Mouse (Mus musculus): ENCODE measurements at regions not wholly inside any gene's neighbourhood (a gene's known extent, or its start where the extent isn't known, plus 50 kb on each side); places are given as distances from the start of the nearest gene placed in this dataset.

GRCm38 (mm10) chr16:85712291-85712690 is 90.6 kb downstream of the Adamts1 start:
- TF ChIP-seq CTCF (IDR thresholded peaks at IDR 0.05; ENCODE audit: low read depth) = no peak
- TF ChIP-seq EP300 (optimal IDR thresholded peaks at IDR 0.05) = no peak
